Mouse (Mus musculus): ENCODE results near the gene Cpne4. TPM values are rescaled to one million over a fixed set of nuclear protein-coding genes. Genes with fewer than 3 reads are reported as not detected.

The Cpne4 gene
- polyA plus RNA-seq, 1 experiment from 2014 or later, result 0.35 TPM

DNA sequence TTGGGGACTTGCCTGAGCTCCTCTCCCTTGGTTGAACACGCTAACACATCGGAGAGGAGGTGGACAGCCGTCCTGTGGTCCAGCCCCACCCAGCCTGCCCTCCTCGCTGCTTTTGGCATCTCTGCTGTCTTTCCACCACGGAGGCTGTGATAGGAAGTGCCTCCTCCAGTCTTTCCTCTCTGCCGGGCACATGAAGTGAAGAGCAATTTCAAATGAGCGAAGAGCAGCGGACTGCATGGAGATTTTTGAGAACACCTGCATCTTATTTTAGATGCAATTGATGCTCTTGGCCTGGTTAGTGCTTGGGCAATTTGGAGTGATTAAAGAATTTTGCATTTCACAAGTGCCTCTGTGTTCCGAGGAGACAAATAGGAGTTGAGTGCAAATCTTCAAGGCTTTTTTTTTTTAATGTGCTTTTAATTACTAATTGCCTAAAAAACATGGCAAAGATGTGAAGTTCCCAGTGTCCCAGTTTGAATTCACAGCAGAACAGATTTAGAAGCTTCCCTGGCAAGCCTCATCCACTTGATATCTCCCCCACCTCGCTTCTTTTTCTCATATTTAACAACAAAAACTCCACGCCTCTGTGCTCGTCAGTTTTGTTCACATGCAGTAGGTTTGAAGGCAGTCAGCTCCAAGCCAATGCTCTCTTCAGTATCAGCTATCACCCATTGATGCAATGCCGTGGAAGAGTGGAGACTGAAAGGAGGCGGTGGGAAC is 195.7 kb downstream of the Cpne4 start:
- Histone ChIP-seq H3K4me1 (ENCODE audit: control insufficient read depth, insufficient read depth, low read length) (no peaks in the 10 kb centered on the region), H3K9me3 (replicated peaks; ENCODE audit: control insufficient read depth, low read length) (no peaks in the 10 kb centered on the region), H3K27me3 (ENCODE audit: control insufficient read depth, insufficient read depth, low read length) (no peaks in the 10 kb centered on the region), H3K36me3 (ENCODE audit: control insufficient read depth, insufficient read depth, low read length) (no peaks in the 10 kb centered on the region), H3K4me2 (ENCODE audit: low read depth, low read length) (no peak overlapping the region), H3K9ac (ENCODE audit: low read length) (no peak overlapping the region), H3K4me3 (replicated peaks; ENCODE audit: low read length) (no peak overlapping the region), H3K27ac (ENCODE audit: low read length) (no peak overlapping the region)
- no peak for ATAC-seq (ENCODE audit: insufficient read depth, low FRiP score)
- WGBS, result 81% methylated on average over 14 of the region's 14 CpGs

DNA sequence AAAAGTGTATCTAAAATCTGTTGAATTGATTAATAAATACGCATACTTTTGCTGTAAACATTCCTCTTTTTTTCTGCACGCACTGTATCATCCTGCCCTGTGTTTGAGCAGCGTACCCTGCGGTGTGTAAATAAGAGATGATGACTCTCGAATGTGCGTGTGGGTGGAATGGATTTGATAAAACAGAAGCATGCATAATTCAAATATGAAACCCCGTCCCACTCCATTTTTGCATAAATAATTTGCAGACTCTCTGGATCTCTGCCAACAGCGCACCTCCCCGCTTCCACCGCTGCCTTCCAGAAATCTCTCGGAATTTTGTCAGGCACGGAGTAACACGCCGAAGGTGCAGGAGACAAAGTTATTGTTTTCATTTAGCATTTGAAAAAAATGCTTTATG is 208.4 kb downstream of the Cpne4 start:
- H3K9ac ChIP-seq (ENCODE audit: low read length), result no peak overlapping the region
- no peak for ATAC-seq (ENCODE audit: insufficient read depth, low FRiP score)
- H3K4me3 ChIP-seq (replicated peaks; ENCODE audit: low read length), result no peak overlapping the region
- H3K4me1 ChIP-seq (ENCODE audit: control insufficient read depth, insufficient read depth, low read length), result no peaks in the 10 kb centered on the region
- no peaks in the 10 kb centered on the region for H3K9me3 ChIP-seq (replicated peaks; ENCODE audit: control insufficient read depth, low read length)
- no peaks in the 10 kb centered on the region for H3K36me3 ChIP-seq (ENCODE audit: control insufficient read depth, insufficient read depth, low read length)
- no peak overlapping the region for H3K4me2 ChIP-seq (ENCODE audit: low read depth, low read length)
- WGBS, result 58% methylated on average over 14 of the region's 14 CpGs
- no peaks in the 10 kb centered on the region for H3K27me3 ChIP-seq (ENCODE audit: control insufficient read depth, insufficient read depth, low read length)
- no peak overlapping the region for H3K27ac ChIP-seq (ENCODE audit: low read length)

DNA sequence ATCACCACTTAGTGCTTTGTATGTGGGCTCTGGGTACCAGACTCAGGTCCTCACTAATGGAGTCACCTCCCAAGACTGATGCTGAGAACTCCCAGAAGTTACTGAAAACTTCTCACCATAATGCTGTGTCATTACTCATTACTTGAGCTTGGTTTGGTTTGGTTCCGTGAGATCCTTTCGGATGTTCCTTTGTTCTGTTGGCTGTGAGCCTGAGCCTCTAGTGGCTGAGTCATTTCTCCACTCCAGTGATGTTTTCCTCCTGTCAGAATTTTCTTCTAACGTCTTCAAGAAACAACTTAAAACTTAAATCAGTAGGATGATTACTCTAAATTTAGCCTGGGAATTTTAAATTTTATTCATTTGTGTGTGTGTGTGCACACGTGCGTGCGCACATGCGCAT is 212.9 kb downstream of the Cpne4 start:
- Histone ChIP-seq H3K36me3 (ENCODE audit: control insufficient read depth, insufficient read depth, low read length) (no peaks in the 10 kb centered on the region), H3K9me3 (replicated peaks; ENCODE audit: control insufficient read depth, low read length) (no peaks in the 10 kb centered on the region), H3K9ac (ENCODE audit: low read length) (no peak overlapping the region), H3K4me2 (ENCODE audit: low read depth, low read length) (no peak overlapping the region), H3K27me3 (ENCODE audit: control insufficient read depth, insufficient read depth, low read length) (no peaks in the 10 kb centered on the region), H3K4me3 (replicated peaks; ENCODE audit: low read length) (no peak overlapping the region), H3K4me1 (ENCODE audit: control insufficient read depth, insufficient read depth, low read length) (no peaks in the 10 kb centered on the region), H3K27ac (ENCODE audit: low read length) (no peak overlapping the region)
- 75% methylated on average over 7 of the region's 7 CpGs for WGBS
- ATAC-seq (ENCODE audit: insufficient read depth, low FRiP score), result no peak

DNA sequence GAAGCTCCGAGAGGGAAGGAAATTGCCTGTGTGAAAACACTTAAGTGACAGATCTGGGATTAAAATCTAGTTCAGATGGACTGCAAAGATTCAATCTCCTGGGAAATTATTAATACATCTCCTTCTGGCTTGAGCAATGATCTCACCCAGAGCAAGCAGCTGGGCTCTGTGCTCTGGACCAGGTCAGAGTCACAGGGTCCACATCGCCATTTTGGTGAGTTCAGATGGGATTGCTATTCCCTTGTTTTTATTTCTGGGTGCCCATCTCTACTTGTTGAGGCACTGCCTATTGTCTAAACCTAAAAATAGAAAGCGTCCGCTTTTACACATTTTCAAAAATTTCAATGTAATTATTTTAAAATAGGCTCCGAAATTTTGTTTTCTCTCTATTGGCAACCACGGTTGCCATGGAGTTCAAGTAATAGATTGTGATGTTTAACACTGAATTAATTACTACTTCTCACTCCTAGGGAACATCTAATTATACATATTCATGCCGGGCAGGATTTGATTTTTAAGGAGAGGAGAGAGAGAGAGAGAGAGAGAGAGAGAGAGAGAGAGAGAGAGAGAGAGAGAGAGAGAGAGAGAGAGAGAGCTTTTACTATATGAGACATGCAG is 229.2 kb downstream of the Cpne4 start:
- no peaks in the 10 kb centered on the region for H3K27me3 ChIP-seq (ENCODE audit: control insufficient read depth, insufficient read depth, low read length)
- WGBS, result 89% methylated on average over 7 of the region's 7 CpGs
- no peak overlapping the region for H3K27ac ChIP-seq (ENCODE audit: low read length)
- H3K9ac ChIP-seq (ENCODE audit: low read length), result no peak overlapping the region
- no peak for ATAC-seq (ENCODE audit: insufficient read depth, low FRiP score)
- H3K4me3 ChIP-seq (replicated peaks; ENCODE audit: low read length), result no peak overlapping the region
- no peak overlapping the region for H3K4me2 ChIP-seq (ENCODE audit: low read depth, low read length)
- no peaks in the 10 kb centered on the region for H3K9me3 ChIP-seq (replicated peaks; ENCODE audit: control insufficient read depth, low read length)
- H3K36me3 ChIP-seq (ENCODE audit: control insufficient read depth, insufficient read depth, low read length), result no peaks in the 10 kb centered on the region
- H3K4me1 ChIP-seq (ENCODE audit: control insufficient read depth, insufficient read depth, low read length), result no peaks in the 10 kb centered on the region

DNA sequence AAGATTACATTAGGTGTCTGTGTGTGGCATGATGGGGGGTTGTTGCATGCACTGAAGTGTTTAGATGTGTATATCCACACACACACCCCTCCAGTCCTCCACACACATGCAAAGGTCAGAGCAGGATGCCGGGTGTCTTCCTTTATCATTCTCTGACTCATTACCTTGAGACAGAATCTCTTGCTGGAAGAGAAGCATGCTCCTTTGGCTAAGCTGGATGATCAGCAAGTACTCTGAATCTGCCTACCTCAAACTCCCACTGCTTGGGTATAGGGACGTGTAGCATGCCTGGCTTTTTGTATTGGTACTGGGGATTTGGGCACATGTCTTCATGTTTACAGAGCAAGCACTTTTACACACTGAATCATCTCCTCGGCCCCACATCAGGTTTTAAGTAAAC is 230.0 kb downstream of the Cpne4 start:
- no peak for ATAC-seq (ENCODE audit: insufficient read depth, low FRiP score)
- H3K9me3 ChIP-seq (replicated peaks; ENCODE audit: control insufficient read depth, low read length), result no peaks in the 10 kb centered on the region
- H3K4me2 ChIP-seq (ENCODE audit: low read depth, low read length), result no peak overlapping the region
- no peak overlapping the region for H3K9ac ChIP-seq (ENCODE audit: low read length)
- WGBS, result 43% methylated on average over 3 of the region's 3 CpGs
- H3K4me1 ChIP-seq (ENCODE audit: control insufficient read depth, insufficient read depth, low read length), result no peaks in the 10 kb centered on the region
- no peak overlapping the region for H3K4me3 ChIP-seq (replicated peaks; ENCODE audit: low read length)
- no peak overlapping the region for H3K27ac ChIP-seq (ENCODE audit: low read length)
- H3K36me3 ChIP-seq (ENCODE audit: control insufficient read depth, insufficient read depth, low read length), result no peaks in the 10 kb centered on the region
- H3K27me3 ChIP-seq (ENCODE audit: control insufficient read depth, insufficient read depth, low read length), result no peaks in the 10 kb centered on the region

DNA sequence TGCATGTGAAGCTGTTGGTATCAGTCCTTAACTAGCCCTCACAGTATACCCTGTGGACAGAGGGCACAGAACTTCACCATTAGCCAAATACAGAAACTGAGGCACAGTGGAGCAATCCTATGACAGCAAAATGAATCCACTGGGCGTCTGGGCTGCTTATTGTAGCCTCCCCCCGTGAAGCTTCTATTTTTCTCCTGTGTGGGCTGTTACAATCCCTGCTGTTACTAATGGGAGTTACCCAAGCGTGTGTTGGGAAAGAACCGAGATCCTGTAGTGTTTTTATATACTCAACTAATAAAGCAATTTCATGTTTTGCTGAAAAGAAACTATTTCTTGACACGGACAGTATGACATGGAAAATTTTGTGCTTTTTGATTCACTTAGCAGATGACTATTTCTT is 230.7 kb downstream of the Cpne4 start:
- no peaks in the 10 kb centered on the region for H3K36me3 ChIP-seq (ENCODE audit: control insufficient read depth, insufficient read depth, low read length)
- WGBS, result 70% methylated on average over 5 of the region's 5 CpGs
- H3K27ac ChIP-seq (ENCODE audit: low read length), result no peak overlapping the region
- H3K27me3 ChIP-seq (ENCODE audit: control insufficient read depth, insufficient read depth, low read length), result no peaks in the 10 kb centered on the region
- no peaks in the 10 kb centered on the region for H3K4me1 ChIP-seq (ENCODE audit: control insufficient read depth, insufficient read depth, low read length)
- ATAC-seq (ENCODE audit: insufficient read depth, low FRiP score), result no peak
- no peak overlapping the region for H3K9ac ChIP-seq (ENCODE audit: low read length)
- H3K9me3 ChIP-seq (replicated peaks; ENCODE audit: control insufficient read depth, low read length), result no peaks in the 10 kb centered on the region
- H3K4me3 ChIP-seq (replicated peaks; ENCODE audit: low read length), result no peak overlapping the region
- H3K4me2 ChIP-seq (ENCODE audit: low read depth, low read length), result no peak overlapping the region

DNA sequence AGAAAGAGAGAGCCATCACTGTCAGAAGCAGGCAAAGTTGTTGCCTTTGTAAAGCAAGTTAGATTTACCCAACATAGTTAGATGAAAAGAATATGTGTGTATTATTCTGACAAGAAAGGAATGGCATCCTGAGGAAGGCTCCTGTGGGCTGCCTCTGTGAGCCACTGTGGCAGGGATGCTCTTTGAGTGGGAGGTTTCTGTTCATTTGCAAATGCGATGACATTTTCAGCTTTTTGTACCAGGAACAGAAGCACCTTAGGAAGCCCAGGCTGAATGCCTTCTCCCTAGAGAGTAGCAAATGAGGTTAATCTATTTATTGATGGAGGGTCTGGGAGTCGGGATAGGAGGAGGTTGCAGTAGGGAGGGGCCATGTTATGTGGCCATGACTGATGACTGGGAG is 249.5 kb downstream of the Cpne4 start:
- Histone ChIP-seq H3K4me1 (ENCODE audit: control insufficient read depth, insufficient read depth, low read length) (no peaks in the 10 kb centered on the region), H3K9ac (ENCODE audit: low read length) (no peak overlapping the region), H3K4me2 (ENCODE audit: low read depth, low read length) (no peak overlapping the region), H3K36me3 (ENCODE audit: control insufficient read depth, insufficient read depth, low read length) (no peaks in the 10 kb centered on the region), H3K27ac (ENCODE audit: low read length) (no peak overlapping the region), H3K27me3 (ENCODE audit: control insufficient read depth, insufficient read depth, low read length) (no peaks in the 10 kb centered on the region), H3K9me3 (replicated peaks; ENCODE audit: control insufficient read depth, low read length) (no peaks in the 10 kb centered on the region), H3K4me3 (replicated peaks; ENCODE audit: low read length) (no peak overlapping the region)
- 29% methylated on average over 2 of the region's 2 CpGs for WGBS
- no peak for ATAC-seq (ENCODE audit: insufficient read depth, low FRiP score)

DNA sequence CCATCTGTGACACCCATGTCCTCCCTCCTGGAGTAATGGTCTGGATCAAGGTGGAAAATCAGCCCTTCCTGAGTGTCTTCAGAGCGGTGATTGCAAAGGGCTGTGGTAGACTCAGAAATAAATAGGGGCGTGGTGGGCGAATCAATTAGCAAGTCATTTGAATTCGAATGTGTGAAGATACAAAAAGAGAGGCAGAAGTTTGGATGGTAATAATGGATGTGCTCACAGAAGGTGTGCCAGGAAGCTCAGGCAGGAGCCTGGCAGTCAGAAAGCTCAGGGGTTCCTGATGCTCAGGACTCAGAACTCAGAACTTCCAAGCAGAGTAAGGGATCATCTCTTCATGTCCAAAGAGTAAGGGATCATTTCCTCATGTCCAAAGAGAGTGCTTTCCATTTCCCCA is 257.7 kb downstream of the Cpne4 start:
- Histone ChIP-seq H3K4me1 (ENCODE audit: control insufficient read depth, insufficient read depth, low read length) (no peaks in the 10 kb centered on the region), H3K36me3 (ENCODE audit: control insufficient read depth, insufficient read depth, low read length) (no peaks in the 10 kb centered on the region), H3K4me3 (replicated peaks; ENCODE audit: low read length) (no peak overlapping the region), H3K9me3 (replicated peaks; ENCODE audit: control insufficient read depth, low read length) (no peaks in the 10 kb centered on the region), H3K27me3 (ENCODE audit: control insufficient read depth, insufficient read depth, low read length) (no peaks in the 10 kb centered on the region), H3K4me2 (ENCODE audit: low read depth, low read length) (no peak overlapping the region), H3K27ac (ENCODE audit: low read length) (no peak overlapping the region), H3K9ac (ENCODE audit: low read length) (no peak overlapping the region)
- ATAC-seq (ENCODE audit: insufficient read depth, low FRiP score), result no peak
- 73% methylated on average over 4 of the region's 4 CpGs for WGBS

DNA sequence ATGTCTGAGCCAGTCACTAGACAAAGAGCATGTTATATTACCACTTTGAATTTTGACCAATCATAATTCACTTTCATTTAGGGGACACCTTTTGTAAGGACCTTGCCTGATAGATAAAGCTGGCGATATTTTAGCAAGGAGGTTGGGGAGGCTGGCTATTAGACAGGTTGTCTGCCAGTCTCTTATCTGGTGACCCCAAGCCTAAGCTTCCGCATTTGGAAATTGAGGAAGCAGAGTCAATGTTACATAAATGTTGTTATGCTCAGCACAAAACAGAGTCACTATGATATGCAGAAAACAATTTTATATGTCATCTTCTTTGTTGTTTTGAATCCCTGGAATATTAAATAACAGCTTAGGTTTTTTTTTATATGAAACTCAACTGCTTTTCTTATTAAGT is 267.6 kb downstream of the Cpne4 start:
- Histone ChIP-seq H3K36me3 (ENCODE audit: control insufficient read depth, insufficient read depth, low read length) (no peaks in the 10 kb centered on the region), H3K4me3 (replicated peaks; ENCODE audit: low read length) (no peak overlapping the region), H3K27me3 (ENCODE audit: control insufficient read depth, insufficient read depth, low read length) (no peaks in the 10 kb centered on the region), H3K9me3 (replicated peaks; ENCODE audit: control insufficient read depth, low read length) (no peaks in the 10 kb centered on the region), H3K4me1 (ENCODE audit: control insufficient read depth, insufficient read depth, low read length) (no peaks in the 10 kb centered on the region), H3K27ac (ENCODE audit: low read length) (no peak overlapping the region), H3K9ac (ENCODE audit: low read length) (no peak overlapping the region), H3K4me2 (ENCODE audit: low read depth, low read length) (no peak overlapping the region)
- WGBS, result 73% methylated on average over 2 of the region's 2 CpGs
- no peak for ATAC-seq (ENCODE audit: insufficient read depth, low FRiP score)
